Mouse (Mus musculus): Measurements from ENCODE around the gene Pigq. TPM values are rescaled to one million over a fixed set of nuclear protein-coding genes. Genes with fewer than 3 reads are reported as not detected.

The Pigq gene
- total RNA-seq (2015; ENCODE audit: low replicate concordance), result 1,618 and 1,746 TPM in 2 replicates
- total RNA-seq (2017; ENCODE audit: low replicate concordance), result 1,554 and 1,638 TPM in 2 replicates

GRCm38 (mm10) chr17:25944366-25945163 is at the start of gene Pigq, which contains the start of gene Nhlrc4:
Gene Pigq (minus strand): TSS chr17:25944936.
Gene Nhlrc4 (minus strand): TSS chr17:25944961.
- ATAC-seq (replicated peaks; ENCODE audit: low FRiP score, poor library complexity, severe bottlenecking), result 0 out of 2 replicates have a peak, but pooled peaks have one; percentile 23

DNA sequence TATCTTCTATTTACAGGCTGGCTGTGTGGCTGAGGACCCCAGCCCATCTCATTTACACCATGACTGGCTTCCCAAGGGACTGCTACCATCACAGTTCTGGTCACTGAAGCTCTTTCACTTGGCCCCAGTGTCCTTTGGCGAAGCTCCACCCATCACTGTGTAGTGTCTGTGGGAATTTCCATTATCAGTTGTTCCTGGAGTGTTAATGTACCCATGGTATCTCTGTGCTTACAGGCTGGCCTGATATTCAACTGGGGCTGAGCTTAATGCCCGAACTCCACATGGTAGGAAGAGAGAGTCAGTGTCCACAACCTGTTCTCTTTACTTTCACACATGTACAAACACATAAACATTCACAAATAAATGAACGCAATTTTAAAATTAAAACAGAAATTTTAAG is 48.8 kb upstream of the Pigq start:
- no peak for ATAC-seq (replicated peaks; ENCODE audit: low FRiP score, poor library complexity, severe bottlenecking)

DNA sequence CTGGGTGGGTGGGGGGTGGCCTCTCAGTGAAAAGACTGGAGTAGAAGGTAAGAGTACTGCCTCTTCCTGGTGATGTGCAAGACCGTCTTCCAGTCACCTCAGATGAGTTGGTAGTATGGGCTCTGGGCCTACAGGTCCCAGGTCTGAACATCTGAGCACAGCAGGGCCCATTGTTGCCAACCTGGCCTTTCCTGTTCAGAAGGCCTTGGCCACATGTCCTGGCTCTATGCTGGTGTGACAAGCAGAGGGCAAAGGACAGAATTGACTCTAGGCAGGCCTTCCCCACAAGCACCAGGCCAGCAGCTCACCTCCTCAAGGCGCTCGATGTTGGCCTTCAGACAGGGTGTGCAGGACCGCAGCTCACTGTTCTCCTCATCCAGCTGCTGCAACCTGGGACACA is 47.5 kb upstream of the Pigq start:
- no peak for ATAC-seq (replicated peaks; ENCODE audit: low FRiP score, poor library complexity, severe bottlenecking)

DNA sequence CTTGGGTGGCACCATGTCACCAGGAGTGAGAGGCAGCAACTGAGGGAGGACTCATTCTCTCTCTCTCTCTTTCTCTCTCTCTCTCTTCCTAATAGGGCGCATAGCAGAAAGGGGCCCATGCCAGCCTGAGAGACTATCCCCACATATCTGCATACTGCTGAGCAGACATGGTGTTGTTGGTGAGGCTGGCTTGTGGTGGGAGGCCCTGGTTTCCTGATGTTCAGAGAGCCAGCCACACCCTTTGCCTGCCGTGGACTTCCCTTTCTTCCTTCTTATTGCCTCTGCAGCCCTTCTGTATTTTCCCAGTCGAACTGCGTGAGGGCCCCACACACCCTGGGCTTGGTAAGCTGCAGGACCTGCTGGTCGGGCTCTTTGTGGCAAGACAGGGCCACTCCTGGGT is 45.6 kb upstream of the Pigq start:
- no peak for ATAC-seq (replicated peaks; ENCODE audit: low FRiP score, poor library complexity, severe bottlenecking)

DNA sequence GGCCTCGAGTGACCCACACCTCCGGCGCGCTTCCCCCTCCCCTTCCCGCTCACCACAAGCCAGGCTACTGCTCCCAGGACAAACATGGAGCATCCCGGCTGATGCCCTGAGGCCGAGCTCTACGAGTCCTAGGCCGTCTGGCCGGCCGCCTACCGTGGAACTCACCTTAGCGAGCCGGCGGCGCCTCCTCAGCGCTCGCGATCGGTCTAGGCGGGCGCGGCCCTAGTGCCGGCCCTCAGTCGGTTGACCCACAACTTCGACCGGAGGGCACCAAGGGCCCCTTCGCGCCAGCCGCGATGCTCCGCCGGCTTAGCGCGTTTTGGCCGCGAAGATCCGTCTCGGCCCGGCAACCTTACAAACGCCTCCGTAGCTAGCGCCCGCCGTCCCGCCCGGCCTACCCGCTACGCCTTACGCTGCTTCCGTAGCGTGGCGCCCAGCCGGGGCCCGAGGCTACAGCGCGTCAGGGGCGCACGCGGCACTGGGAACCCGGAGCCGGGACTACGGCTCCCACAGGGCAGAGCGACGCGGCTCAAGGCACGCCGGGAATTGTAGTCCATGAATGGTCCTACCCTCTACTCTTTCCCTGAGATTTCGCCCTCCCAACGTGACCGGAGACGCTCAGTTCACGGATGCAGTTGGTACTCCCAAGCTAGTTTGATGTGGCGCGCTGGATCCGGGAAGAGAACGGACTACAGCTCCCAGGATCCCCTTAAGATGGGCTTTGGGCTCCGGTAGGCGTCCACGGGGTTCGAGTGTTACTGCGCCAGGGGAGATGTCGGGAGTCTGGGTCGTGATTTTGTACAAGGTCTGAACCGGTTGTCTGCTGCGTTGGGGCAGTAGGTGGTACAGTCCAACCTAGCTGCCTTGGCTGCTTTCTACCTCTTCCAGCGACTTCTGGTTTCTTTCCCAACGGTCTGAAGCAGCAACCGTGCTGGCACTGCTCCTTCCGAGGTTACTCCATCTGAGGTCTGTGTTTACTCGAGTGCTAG is 40.9 kb upstream of the Pigq start, which contains the start of gene Capn15:
Gene Capn15 (minus strand): TSS at position 491 of the 989 bp plus-strand sequence.
- ATAC-seq (replicated peaks; ENCODE audit: low FRiP score, poor library complexity, severe bottlenecking), result peak; percentile 89

- peak; percentile 3; the same call in 1 of the 2 replicates for ATAC-seq (replicated peaks; ENCODE audit: low FRiP score, poor library complexity, severe bottlenecking)
Measured at GRCm38 (mm10) chr17:25984556-25985305, 40.0 kb upstream of the Pigq start.

GRCm38 (mm10) chr17:25984066-25984465 is 39.3 kb upstream of the Pigq start:
- ATAC-seq (replicated peaks; ENCODE audit: low FRiP score, poor library complexity, severe bottlenecking), result no peak

- ATAC-seq (replicated peaks; ENCODE audit: low FRiP score, poor library complexity, severe bottlenecking), result no peak
Measured at GRCm38 (mm10) chr17:25982913-25983312, 38.2 kb upstream of the Pigq start.

- ATAC-seq (replicated peaks; ENCODE audit: low FRiP score, poor library complexity, severe bottlenecking), result no peak
Measured at GRCm38 (mm10) chr17:25980854-25981253, 36.1 kb upstream of the Pigq start.

DNA sequence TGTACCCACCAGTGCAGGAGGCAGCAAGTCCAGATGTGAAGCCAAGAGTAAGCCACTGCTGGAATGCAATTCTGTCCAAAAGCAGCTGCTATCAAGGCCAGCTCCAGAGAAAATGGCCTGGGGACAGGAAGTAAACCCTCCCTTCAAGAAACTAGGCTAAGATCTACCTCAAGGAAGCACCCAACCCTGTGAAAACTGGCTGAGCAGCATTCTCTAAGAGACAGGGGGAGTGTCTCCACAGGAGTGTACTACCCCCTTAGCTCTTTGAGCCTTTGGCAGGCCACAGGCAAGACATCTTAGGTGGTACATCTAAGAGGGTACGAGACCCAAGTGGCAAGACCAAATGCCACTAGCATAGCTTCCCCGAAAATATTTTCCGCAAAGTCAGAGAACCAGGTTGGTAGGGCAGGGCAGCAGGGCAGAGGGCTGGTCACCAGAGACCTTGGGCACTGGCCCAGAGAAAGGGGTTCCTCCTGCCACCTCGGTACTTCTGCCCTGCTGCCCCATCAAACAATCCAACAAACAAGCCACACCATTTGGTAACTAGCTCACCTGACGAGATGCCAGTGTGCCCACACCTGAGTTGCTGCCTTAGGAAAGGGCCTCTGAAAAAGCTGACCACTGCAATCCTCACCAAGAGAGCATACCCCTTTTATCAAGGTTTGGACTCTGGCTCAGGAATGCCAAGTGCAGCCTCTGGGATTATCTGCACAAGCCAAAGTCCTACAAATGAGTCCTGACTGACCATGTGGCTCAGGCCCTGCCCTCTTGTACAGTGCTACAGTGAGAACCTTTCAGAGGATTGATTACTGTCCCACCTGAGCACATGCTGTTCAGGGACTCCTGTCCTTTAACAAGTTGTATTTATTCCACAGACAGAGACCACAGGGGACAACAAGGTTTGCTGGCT is 35.3 kb upstream of the Pigq start:
- no peak for ATAC-seq (replicated peaks; ENCODE audit: low FRiP score, poor library complexity, severe bottlenecking)

DNA sequence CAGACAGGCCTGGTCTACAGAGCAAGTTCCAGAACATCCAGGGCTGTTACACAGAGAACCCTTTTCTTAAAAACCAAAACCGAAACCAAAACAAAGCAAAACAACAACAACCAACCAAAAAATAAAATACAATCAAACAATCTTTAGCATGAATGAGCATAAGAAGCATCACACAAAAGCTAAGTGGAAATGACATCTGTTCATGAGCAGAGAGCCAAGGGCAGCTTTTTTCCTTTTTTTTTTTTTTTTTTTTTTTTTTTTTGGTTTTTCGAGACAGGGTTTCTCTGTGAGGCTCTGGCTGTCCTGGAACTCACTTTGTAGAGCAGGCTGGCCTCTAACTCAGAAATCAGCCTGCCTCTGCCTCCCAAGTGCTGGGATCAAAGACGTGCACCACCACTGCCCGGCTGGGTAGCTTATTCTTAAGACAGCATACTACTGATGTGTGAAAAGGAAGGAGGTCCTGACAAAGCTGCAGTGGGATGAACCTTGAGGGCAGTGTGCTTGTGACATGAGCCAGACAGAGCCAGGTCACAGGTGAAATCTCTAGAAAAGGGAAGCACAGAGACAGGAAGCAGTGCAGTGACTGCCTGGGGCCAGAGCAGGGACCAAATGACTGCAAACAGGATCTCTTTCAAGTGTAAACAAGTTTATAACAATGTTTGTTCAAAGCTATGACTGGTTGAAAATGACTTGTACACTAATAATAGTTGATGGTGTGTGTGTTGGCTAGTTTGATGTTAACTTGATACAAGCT is 26.4 kb upstream of the Pigq start:
- ATAC-seq (replicated peaks; ENCODE audit: low FRiP score, poor library complexity, severe bottlenecking), result no peak

GRCm38 (mm10) chr17:25970448-25970847 is 25.7 kb upstream of the Pigq start:
- peak; percentile 44; the same call in 1 of the 2 replicates for ATAC-seq (replicated peaks; ENCODE audit: low FRiP score, poor library complexity, severe bottlenecking)

DNA sequence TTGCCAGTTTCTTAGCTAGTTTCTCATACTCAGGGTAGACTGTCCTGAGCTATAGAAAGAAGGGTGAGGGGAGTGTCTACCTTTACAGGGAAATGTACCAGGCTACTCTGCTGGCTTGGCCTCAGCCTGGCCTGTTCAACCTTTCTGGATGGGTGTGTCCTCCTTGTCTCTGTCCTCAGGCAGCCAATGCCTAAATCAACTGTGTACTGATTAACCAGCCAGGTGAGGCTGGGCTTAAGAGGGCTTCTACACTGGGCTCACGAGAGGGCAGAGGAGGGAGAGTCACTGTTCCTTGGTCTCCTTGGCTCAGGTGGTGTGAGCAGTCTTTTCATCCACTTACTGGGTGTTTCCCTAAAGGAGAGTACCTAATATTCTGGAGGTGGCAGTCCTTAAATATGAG is 23.4 kb upstream of the Pigq start:
- ATAC-seq (replicated peaks; ENCODE audit: low FRiP score, poor library complexity, severe bottlenecking), result peak; percentile 58

DNA sequence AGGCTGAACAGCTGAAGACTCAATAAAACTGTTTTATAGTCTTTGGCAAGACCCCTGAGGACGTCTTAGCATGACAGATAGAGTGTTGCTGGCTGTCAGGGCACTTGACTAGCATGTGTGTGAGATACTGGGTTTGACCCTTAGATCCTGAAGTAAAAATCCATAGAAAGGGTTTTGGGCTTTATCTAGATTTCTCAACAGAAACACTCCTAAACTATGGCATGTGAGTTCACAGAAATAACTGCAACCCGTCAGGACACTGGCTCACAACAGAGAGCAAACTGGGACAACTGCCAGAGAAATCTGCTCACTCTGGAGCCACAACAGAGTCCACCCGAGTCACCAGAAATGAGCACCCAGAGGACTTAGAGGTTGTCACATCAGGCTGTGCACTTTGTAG is 22.9 kb upstream of the Pigq start:
- no peak for ATAC-seq (replicated peaks; ENCODE audit: low FRiP score, poor library complexity, severe bottlenecking)

- no peak for ATAC-seq (replicated peaks; ENCODE audit: low FRiP score, poor library complexity, severe bottlenecking)
Measured at GRCm38 (mm10) chr17:25964271-25964670, 19.5 kb upstream of the Pigq start.

DNA sequence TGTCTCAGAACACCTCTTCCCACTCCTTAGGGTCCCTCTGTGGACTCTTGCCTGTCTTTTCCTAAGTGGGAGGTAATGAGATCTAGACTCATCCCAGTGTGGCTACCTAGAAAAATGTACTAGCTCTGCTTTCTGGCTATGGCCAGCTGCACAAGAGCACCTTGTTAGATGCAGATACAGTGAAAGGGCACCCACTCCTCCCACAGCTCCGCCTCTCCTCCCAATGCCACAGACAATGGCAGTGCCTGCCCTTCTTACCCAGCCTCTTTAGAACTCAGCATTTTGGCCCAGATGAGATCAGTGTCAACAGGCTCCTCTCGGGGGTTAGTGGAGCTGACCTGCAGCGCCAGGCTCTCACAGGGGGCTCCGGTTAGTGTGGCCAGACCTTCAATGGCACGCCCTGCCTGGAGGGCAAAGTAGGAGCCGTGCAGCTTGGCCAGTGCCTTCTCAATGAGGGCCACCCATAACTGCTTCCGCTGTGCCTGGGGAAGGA is 17.7 kb upstream of the Pigq start:
- ATAC-seq (replicated peaks; ENCODE audit: low FRiP score, poor library complexity, severe bottlenecking), result peak; percentile 56

DNA sequence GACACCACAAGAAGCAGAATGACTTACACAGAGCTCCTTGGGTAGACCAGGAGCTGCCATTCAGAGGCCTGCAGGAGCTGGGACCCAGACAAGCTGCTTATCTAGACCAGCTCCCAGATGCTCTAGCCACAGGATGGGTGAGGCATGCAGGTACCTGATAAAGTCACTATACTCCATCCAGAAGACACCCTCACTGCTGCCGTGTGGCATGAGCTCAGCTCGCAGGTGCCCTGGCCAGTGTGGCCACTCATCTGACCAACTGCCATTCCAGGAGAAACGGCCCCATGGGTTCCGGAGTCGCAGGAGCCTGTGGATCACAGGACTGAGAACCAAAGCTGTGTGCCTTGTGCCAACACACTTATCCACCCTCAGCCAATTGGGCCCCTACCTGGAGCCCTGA is 16.8 kb upstream of the Pigq start:
- peak; percentile 88 for ATAC-seq (replicated peaks; ENCODE audit: low FRiP score, poor library complexity, severe bottlenecking)
